7 mouse cellular contexts compared by ENCODE assay signal in the genomic region with DNA sequence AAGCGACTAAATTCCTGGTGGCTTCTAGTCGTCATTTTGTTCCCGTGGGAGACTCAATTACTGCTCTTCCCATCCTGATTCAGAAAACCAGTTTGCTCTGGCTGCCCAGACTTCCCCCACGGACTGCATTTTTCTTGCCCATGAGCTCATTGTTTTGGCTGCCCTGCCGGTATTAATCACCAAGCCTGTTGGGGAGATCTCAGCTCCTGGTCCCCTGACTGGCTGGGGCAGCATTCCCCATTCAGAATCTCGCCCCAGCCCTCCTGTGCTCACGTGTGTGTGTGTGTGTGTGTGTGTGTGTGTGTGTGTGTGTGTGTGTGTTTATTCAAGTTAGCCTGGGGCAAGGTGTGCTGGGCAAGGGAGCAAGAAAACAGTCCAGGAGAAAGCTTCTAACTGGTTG. TPM values are rescaled to one million over a fixed set of nuclear protein-coding genes. Genes with fewer than 3 reads are reported as not detected.
A peak's percentile ranks its signal among the peaks of the same experiment; 100 is the strongest.
DNase-seq lines count a peak whose midpoint lies in the region; ATAC-seq and TF ChIP-seq lines count a peak whose summit lies in the region.

No protein-coding gene starts in this region.

- no peaks in the 10 kb centered on the region for H3K9me3 ChIP-seq in heart, embryonic 15.5 days (replicated peaks)

- peak overlapping the region; percentile 5 for H3K27ac ChIP-seq in cortical plate, adult 2 months (ENCODE audit: insufficient read depth, low read length)
- peak overlapping the region; percentile 98 for H3K27ac ChIP-seq in heart, embryonic 15.5 days

- WGBS in heart, embryonic 15.5 days, result 13% methylated on average over 7 of the region's 7 CpGs

- no peak overlapping the region for H3K4me3 ChIP-seq in cortical plate, adult 2 months (ENCODE audit: insufficient read depth, low read length)
- H3K4me3 ChIP-seq in heart, embryonic 15.5 days, result no peak overlapping the region; the same call in 1 of the 2 replicates

- H3K4me1 ChIP-seq in cortical plate, adult 2 months (ENCODE audit: control insufficient read depth, insufficient read depth, low read length), result peaks cover 8% of the 10 kb centered on the region
- H3K4me1 ChIP-seq in heart, embryonic 15.5 days (replicated peaks), result peaks cover 81% of the 10 kb centered on the region

- no peak for TF ChIP-seq POLR2A in cortical plate, adult 2 months (IDR thresholded peaks at IDR 0.05; ENCODE audit: extremely low read depth, insufficient read depth, low read length)

- peak overlapping the region; percentile 35 for H3K4me2 ChIP-seq in heart, embryonic 15.5 days

- peak; percentile 38 for DNase-seq in urinary bladder, adult 2 months (ENCODE audit: low spot score)
- DNase-seq in urinary bladder, postnatal 10 days (ENCODE audit: low spot score), result no peak
- DNase-seq in kidney, postnatal 10 days, result peak; percentile 77
- peak; percentile 74 to 85 for DNase-seq in lung, postnatal 4 days

- peak overlapping the region; percentile 8; the same call in 1 of the 2 replicates for H3K9ac ChIP-seq in heart, embryonic 15.5 days

- no peak for TF ChIP-seq CTCF in cortical plate, adult 2 months (IDR thresholded peaks at IDR 0.05; ENCODE audit: extremely low read depth, insufficient read depth, low read length)

- peaks cover 15% of the 10 kb centered on the region for H3K36me3 ChIP-seq in heart, embryonic 15.5 days

- ATAC-seq in heart, embryonic 15.5 days (replicated peaks; ENCODE audit: insufficient number of reproducible peaks, insufficient read depth, low FRiP score, low read depth), result peak; percentile 47
- no peak for ATAC-seq in inflammation-experienced regulatory T-cells, adult 6 months

- no peaks in the 10 kb centered on the region for H3K27me3 ChIP-seq in heart, embryonic 15.5 days

RNA-seq across cellular contexts. Expression of a gene that starts 9.4 kb away (rescaled TPM):
- 90.3 and 106 TPM in 2 replicates for polyA plus RNA-seq in urinary bladder, adult 2 months (2012; rRNA removed)
- 37.7 and 39.5 TPM in 2 replicates for polyA plus RNA-seq in cortical plate, adult 2 months (2012; rRNA removed)
- 38.4 and 45.4 TPM in 2 replicates for polyA plus RNA-seq in heart, embryonic 15.5 days (2015; fragmentation: Nextera tagmentation; extraction: Ambion mirVana)
- polyA plus RNA-seq in inflammation-experienced regulatory T-cells, adult 6 months (2017; shearing (Covaris generic)), result 10 to 100 TPM; 50.5 to 86.1 (median 61.6) TPM

RNA-seq across cellular contexts. Expression of a gene that starts 19.7 kb away (rescaled TPM):
- 52.4 and 58.8 TPM in 2 replicates for polyA plus RNA-seq in urinary bladder, adult 2 months (2012; rRNA removed)
- polyA plus RNA-seq in cortical plate, adult 2 months (2012; rRNA removed), result 6.0 and 6.4 TPM in 2 replicates
- 6.9 and 10.6 TPM in 2 replicates for polyA plus RNA-seq in heart, embryonic 15.5 days (2015; fragmentation: Nextera tagmentation; extraction: Ambion mirVana)
- 1 to 10 TPM; 2.0 to 4.6 (median 2.2) TPM for polyA plus RNA-seq in inflammation-experienced regulatory T-cells, adult 6 months (2017; shearing (Covaris generic))

RNA-seq across cellular contexts. Expression of a gene that starts 43.2 kb away (rescaled TPM):
- 31.6 and 45.7 TPM in 2 replicates for polyA plus RNA-seq in urinary bladder, adult 2 months (2012; rRNA removed)
- polyA plus RNA-seq in cortical plate, adult 2 months (2012; rRNA removed), result 149 and 155 TPM in 2 replicates
- 45.8 and 53.7 TPM in 2 replicates for polyA plus RNA-seq in heart, embryonic 15.5 days (2015; fragmentation: Nextera tagmentation; extraction: Ambion mirVana)
- polyA plus RNA-seq in inflammation-experienced regulatory T-cells, adult 6 months (2017; shearing (Covaris generic)), result 10 to 100 TPM; 68.7 to 89.9 (median 76.3) TPM
